Mouse (Mus musculus): ENCODE results near the gene Glrb.

DNA sequence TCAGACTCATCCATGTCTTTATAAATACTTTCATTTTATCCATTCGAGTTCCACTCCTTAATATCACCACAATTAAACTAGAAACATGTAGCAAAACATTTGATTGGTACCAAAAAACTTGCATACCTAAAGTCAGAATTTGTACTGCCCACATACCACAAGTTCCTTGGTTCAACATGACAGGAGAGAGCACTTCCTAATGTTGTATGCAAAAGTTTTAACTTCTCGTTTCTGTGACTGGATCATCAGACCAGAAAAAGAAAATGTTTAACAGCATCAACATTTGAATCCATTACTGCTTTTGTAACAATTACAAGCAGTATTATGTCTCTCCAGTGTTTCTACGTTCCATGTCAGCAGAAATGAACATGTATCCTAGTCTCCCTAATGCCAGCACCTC is 101.2 kb downstream of the Glrb start:
- TF ChIP-seq POLR2A (IDR thresholded peaks at IDR 0.05; ENCODE audit: extremely low read depth, insufficient read depth, low read length): no peak
- no peak for TF ChIP-seq CTCF (IDR thresholded peaks at IDR 0.05; ENCODE audit: low read depth, low read length)

Measured in liver, adult 2 months (tissue).